Mouse (Mus musculus) C2C12 (cell line): Measurements from ENCODE around the gene Uvssa. TPM values are rescaled to one million over a fixed set of nuclear protein-coding genes. Genes with fewer than 3 reads are reported as not detected.

ENCODE experiments used
- H3K27me3 ChIP-seq: one replicate; pipeline ENCODE4 v1.6.1; 2011; ENCODE audit not compliant: control insufficient read depth, insufficient read depth, insufficient read length
- H3K36me3 ChIP-seq: one replicate; pipeline ENCODE4 v1.6.1; 2011; ENCODE audit not compliant: control insufficient read depth, insufficient read depth
- H3K4me3 ChIP-seq: one replicate; pipeline ENCODE4 v1.5.1; 2011; ENCODE audit warnings: mild to moderate bottlenecking, control low read depth; ENCODE audit not compliant: poor library complexity, insufficient read depth, severe bottlenecking
- H3K79me2 ChIP-seq: one replicate; pipeline ENCODE4 v1.6.1; 2011; ENCODE audit not compliant: control insufficient read depth, insufficient read depth
- H3K79me3 ChIP-seq: one replicate; pipeline ENCODE4 v1.6.1; 2011; ENCODE audit warnings: low read depth, control low read depth
- H3ac ChIP-seq: one replicate; pipeline ENCODE3; 2011; ENCODE audit warnings: low read depth; ENCODE audit not compliant: control insufficient read depth, insufficient read length
- CEBPB ChIP-seq: IDR thresholded peaks from one replicate; pipeline ENCODE4 v1.6.1; 2011; ENCODE audit warnings: low read depth, mild to moderate bottlenecking, control low read depth, moderate library complexity
- CTCF ChIP-seq: IDR thresholded peaks from one replicate; pipeline ENCODE4 v1.5.1; 2011; ENCODE audit not compliant: control insufficient read depth, insufficient read depth, insufficient read length
- FOSL1 ChIP-seq: IDR thresholded peaks from one replicate; pipeline ENCODE4 v1.8.0; 2011; ENCODE audit warnings: mild to moderate bottlenecking, low read length; ENCODE audit not compliant: poor library complexity, insufficient read depth, severe bottlenecking
- MAX ChIP-seq: IDR thresholded peaks from one replicate; pipeline ENCODE4 v1.6.1; 2011; ENCODE audit warnings: mild to moderate bottlenecking, control low read depth
- MYOD1 ChIP-seq: IDR thresholded peaks from one replicate; pipeline ENCODE4 v1.6.1; 2011; ENCODE audit warnings: low read depth; ENCODE audit not compliant: control insufficient read depth, insufficient read length
- MYOG ChIP-seq: IDR thresholded peaks from one replicate; pipeline ENCODE4 v1.6.1; 2011; ENCODE audit not compliant: control insufficient read depth, insufficient read length; ENCODE audit errors: extremely low read depth
- USF1 ChIP-seq: IDR thresholded peaks from one replicate; pipeline ENCODE4 v1.6.1; 2011; ENCODE audit warnings: low read depth, mild to moderate bottlenecking, control low read depth, moderate library complexity
- long read RNA-seq, 2 experiments: library from polyadenylated mRNA; unstranded; transcript quantifications; one replicate each; pipeline ENCODE4 v2.0.0; 2019 to 2020
- polyA plus RNA-seq: library from polyadenylated mRNA; unstranded; fragments of >200 nt; fragmentation: generic; extraction: Trizol; gene quantifications from one replicate; pipeline ENCODE4 v1.2.1, GENCODE M21; 2012; ENCODE audit warnings: missing spikeins

Gene Uvssa
- polyA plus RNA-seq = 0.94 TPM
- long read RNA-seq, experiment 1, partial matches to known transcripts = 0 of 4 reads
- long read RNA-seq, experiment 1, other reads (novel, unspliced or antisense) = 4 of 4 reads
- long read RNA-seq, experiment 2, full-length matches to known transcripts = 1 of 6 reads
- long read RNA-seq, experiment 2, partial matches to known transcripts = 2 of 6 reads
- long read RNA-seq, experiment 2, other reads (novel, unspliced or antisense) = 3 of 6 reads

DNA sequence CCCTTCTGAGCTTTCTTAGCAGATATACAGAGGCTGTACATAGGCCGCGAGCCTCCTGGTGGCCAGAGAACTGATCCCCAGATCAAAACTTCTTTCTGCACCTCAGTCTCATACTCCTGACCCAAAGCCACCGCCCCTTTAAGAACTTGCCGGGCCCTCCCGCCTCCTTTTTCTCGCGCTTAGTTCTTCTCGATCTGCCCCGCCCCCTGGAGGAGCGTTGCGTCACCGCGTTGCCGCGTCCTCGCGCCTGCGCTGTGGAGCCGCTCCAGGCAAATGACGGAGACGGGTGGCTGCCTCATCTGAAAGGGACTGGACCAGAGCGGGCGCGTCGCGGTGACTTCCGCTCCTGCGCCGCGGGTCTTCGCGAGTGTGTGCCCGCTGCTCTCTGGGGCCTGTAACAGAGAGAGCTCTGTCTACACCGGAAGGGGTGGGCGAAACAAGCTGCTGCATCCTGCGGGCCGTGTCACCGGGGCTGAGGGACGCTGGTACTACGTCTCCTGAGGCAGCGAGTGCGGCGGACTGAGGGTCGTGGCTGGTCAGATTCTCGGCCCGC lies at the start of gene Uvssa:
TSS of gene Uvssa (plus strand) at position 248 of the 553 bp plus-strand sequence.
- Histone ChIP-seq H3ac (peak within 1 kb of the TSS; percentile 78), H3K79me2 (no peaks in the 10 kb centered on the region), H3K36me3 (peaks cover 18% of the 10 kb centered on the region), H3K27me3 (no peaks in the 10 kb centered on the region), H3K79me3 (no peaks in the 10 kb centered on the region), H3K4me3 (peak within 1 kb of the TSS; percentile 49)
- TF ChIP-seq CEBPB (peak; percentile 85), MYOD1 (no peak), MYOG (no peak), USF1 (no peak), MAX (peak; percentile 69), FOSL1 (no peak), CTCF (no peak)

GRCm38 (mm10) chr5:33334381-33335272 lies 43.7 kb upstream of the Uvssa start:
- H3K4me3 ChIP-seq = peak overlapping the region; percentile 74
- H3K79me3 ChIP-seq = peaks cover 38% of the 10 kb centered on the region
- H3K79me2 ChIP-seq = peaks cover 42% of the 10 kb centered on the region
- peak overlapping the region; percentile 61 for H3ac ChIP-seq
- no peaks in the 10 kb centered on the region for H3K27me3 ChIP-seq
- TF ChIP-seq MYOD1 = no peak
- no peak for TF ChIP-seq USF1
- no peak for TF ChIP-seq CTCF
- TF ChIP-seq MYOG = no peak
- no peak for TF ChIP-seq MAX
- no peak for TF ChIP-seq FOSL1
- no peak for TF ChIP-seq CEBPB
- peaks cover 17% of the 10 kb centered on the region for H3K36me3 ChIP-seq

DNA sequence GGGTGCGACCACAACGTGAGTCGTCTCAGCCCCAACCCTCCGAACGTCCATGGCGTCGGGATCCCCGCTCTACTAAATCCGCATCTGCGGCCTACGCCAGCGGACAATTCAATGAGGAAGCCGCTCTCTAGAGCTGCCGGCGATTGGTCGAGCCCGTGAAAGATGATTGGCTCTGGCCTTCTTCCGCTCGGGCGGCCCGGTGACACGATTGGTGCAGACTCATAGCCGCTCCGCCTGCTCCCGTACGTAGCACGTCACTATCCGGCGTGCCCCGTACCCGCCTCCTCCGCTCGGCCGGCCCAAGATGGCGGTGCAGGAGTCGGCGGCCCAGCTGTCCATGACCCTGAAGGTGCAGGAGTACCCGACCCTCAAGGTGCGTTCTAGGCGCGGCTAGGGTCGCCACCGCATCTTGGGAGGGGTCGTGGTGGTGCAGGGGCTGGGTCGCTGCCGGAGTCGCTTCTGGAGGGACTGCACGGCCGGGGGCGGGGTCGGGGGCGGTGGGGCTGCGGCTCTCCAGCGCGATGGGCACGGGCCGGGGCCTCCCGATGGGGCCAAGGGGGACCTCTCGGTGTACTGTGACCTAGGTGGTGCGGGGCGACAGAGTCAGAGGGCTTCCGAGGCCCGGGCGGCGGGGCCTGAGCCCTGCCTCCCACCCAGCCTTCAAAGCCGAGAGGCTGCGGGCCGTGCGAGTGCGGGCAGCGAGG lies 42.9 kb upstream of the Uvssa start, which contains the start of gene Maea:
TSS of gene Maea (plus strand) at position 237 of the 704 bp plus-strand sequence.
- H3K27me3 ChIP-seq = no peaks in the 10 kb centered on the region
- H3ac ChIP-seq = peak within 1 kb of the TSS; percentile 94
- H3K79me2 ChIP-seq = peaks cover 50% of the 10 kb centered on the region
- peak within 1 kb of the TSS; percentile 74 for H3K4me3 ChIP-seq
- TF ChIP-seq CEBPB (no peak), MYOD1 (no peak), CTCF (no peak), MYOG (no peak), USF1 (no peak), MAX (no peak)
- peaks cover 45% of the 10 kb centered on the region for H3K79me3 ChIP-seq
- H3K36me3 ChIP-seq = peaks cover 18% of the 10 kb centered on the region

GRCm38 (mm10) chr5:33335977-33336360 lies 42.4 kb upstream of the Uvssa start:
- Histone ChIP-seq H3K79me3 (peaks cover 51% of the 10 kb centered on the region), H3K36me3 (peaks cover 18% of the 10 kb centered on the region), H3K79me2 (peaks cover 55% of the 10 kb centered on the region), H3K4me3 (peak overlapping the region; percentile 74), H3ac (peak overlapping the region; percentile 94), H3K27me3 (no peaks in the 10 kb centered on the region)
- TF ChIP-seq CEBPB (no peak), CTCF (no peak), MAX (no peak), MYOD1 (no peak), FOSL1 (no peak), USF1 (no peak), MYOG (no peak)

DNA sequence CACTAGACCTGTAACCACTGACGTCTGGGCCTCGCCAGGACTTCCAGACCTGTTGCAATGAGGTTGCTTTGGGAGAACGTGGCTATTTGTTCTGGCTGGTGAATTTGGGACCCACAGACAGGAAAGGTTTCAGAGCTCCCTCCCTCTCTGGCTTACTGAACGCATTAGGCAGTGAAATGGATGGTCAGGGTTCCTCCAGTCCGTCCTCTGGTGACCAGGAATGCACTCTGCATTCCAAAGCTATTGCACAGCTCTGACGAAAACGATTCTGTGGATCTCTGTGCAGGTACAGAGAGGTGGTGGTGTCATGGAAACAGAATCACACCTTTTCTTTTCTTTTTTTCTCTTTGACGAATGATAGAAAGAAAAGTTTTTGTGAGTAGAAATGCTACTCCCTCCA lies 41.1 kb upstream of the Uvssa start:
- peaks cover 18% of the 10 kb centered on the region for H3K36me3 ChIP-seq
- no peak overlapping the region for H3ac ChIP-seq
- H3K4me3 ChIP-seq = no peak overlapping the region
- TF ChIP-seq MAX = no peak
- no peak for TF ChIP-seq CTCF
- TF ChIP-seq MYOG = no peak
- no peak for TF ChIP-seq CEBPB
- TF ChIP-seq MYOD1 = no peak
- TF ChIP-seq FOSL1 = no peak
- no peak for TF ChIP-seq USF1
- H3K27me3 ChIP-seq = no peaks in the 10 kb centered on the region
- peaks cover 63% of the 10 kb centered on the region for H3K79me3 ChIP-seq
- peaks cover 68% of the 10 kb centered on the region for H3K79me2 ChIP-seq
